Mouse (Mus musculus) kidney, embryonic 14.5 days (tissue): Measurements from ENCODE around the gene Ing5. TPM values are rescaled to one million over a fixed set of nuclear protein-coding genes. Genes with fewer than 3 reads are reported as not detected.

Experiments used
- polyA plus RNA-seq: library from polyadenylated mRNA; unstranded; fragments of >200 nt; fragmentation: Nextera tagmentation; extraction: Ambion mirVana; gene quantifications from 2 replicates; pipeline ENCODE4 v1.2.1, GENCODE M21; 2014

The Ing5 gene
- polyA plus RNA-seq, 1 experiment from 2014 or later, result 18.5 TPM

Other genes with a start within 250 kb of the Ing5 start
- gene Stk25, start 145.3 kb upstream of the Ing5 start, polyA plus RNA-seq, result 146 and 192 TPM in 2 replicates
- 72.1 and 86.2 TPM in 2 replicates for gene Bok, start 118.3 kb upstream of the Ing5 start, polyA plus RNA-seq
- 80.8 and 95.7 TPM in 2 replicates for gene Atg4b, start 52.5 kb upstream of the Ing5 start, polyA plus RNA-seq
- 58.6 and 64.8 TPM in 2 replicates for gene Thap4, start 49.1 kb upstream of the Ing5 start, polyA plus RNA-seq
- gene Dtymk, start 2.0 kb upstream of the Ing5 start, polyA plus RNA-seq, result 287 and 307 TPM in 2 replicates
- gene D2hgdh, start 20.9 kb downstream of the Ing5 start, polyA plus RNA-seq, result 10.8 and 13.2 TPM in 2 replicates
- gene Gal3st2, start 57.3 kb downstream of the Ing5 start, polyA plus RNA-seq, result not detected in 2 replicates
- not detected in 2 replicates for gene Gal3st2b, start 114.3 kb downstream of the Ing5 start, polyA plus RNA-seq
- not detected in 2 replicates for gene Gal3st2c, start 186.5 kb downstream of the Ing5 start, polyA plus RNA-seq
- gene Neu4, start 216.5 kb downstream of the Ing5 start, polyA plus RNA-seq, result not detected in 2 replicates
- not detected in 2 replicates for gene Pdcd1, start 248.6 kb downstream of the Ing5 start, polyA plus RNA-seq